Mouse (Mus musculus) heart, postnatal 0 days (tissue): Measurements from ENCODE around the gene Stxbp3. TPM values are rescaled to one million over a fixed set of nuclear protein-coding genes. Genes with fewer than 3 reads are reported as not detected.

ENCODE experiments used
- ATAC-seq: fragments of 200-750 bp; cut with Nextera tagmentation; 2 replicates; pipeline ENCODE4 v1.8.0; 2017; ENCODE audit warnings: low read depth, moderate number of reproducible peaks, moderate library complexity; ENCODE audit not compliant: insufficient read depth
- DNase-seq: peaks from one replicate; pipeline ENCODE4 v3.0.0-alpha.2; 2016; ENCODE audit warnings: low spot score
- H3K27ac ChIP-seq: fragments of 300-500 bp; sonication (generic); 2 replicates; pipeline ENCODE4 v1.5.1; 2014; ENCODE audit warnings: low read depth, mild to moderate bottlenecking
- H3K27me3 ChIP-seq: fragments of 300-500 bp; sonication (generic); 2 replicates; pipeline ENCODE4 v1.6.1; 2014; ENCODE audit warnings: low read length, mixed read lengths; ENCODE audit not compliant: control insufficient read depth, insufficient read depth
- H3K36me3 ChIP-seq: fragments of 300-500 bp; sonication (generic); replicated peaks from 2 replicates; pipeline ENCODE4 v1.6.1; 2014; ENCODE audit warnings: low read length, mixed read lengths; ENCODE audit not compliant: control insufficient read depth, insufficient read depth
- H3K4me1 ChIP-seq: fragments of 300-500 bp; sonication (generic); 2 replicates; pipeline ENCODE4 v1.6.1; 2014; ENCODE audit warnings: antibody characterized with exemption; ENCODE audit not compliant: control insufficient read depth, insufficient read depth
- H3K4me2 ChIP-seq: fragments of 300-500 bp; sonication (generic); 2 replicates; pipeline ENCODE4 v1.6.1; 2014; ENCODE audit warnings: low read depth, mild to moderate bottlenecking, low read length, moderate library complexity
- H3K4me3 ChIP-seq: fragments of 300-500 bp; sonication (generic); 2 replicates; pipeline ENCODE4 v1.5.1; 2014; ENCODE audit warnings: low read depth, low read length
- H3K9ac ChIP-seq: fragments of 300-500 bp; sonication (generic); replicated peaks from 2 replicates; pipeline ENCODE4 v1.6.1; 2014; ENCODE audit warnings: low read depth, low read length, mixed read lengths
- H3K9me3 ChIP-seq: fragments of 300-500 bp; sonication (generic); replicated peaks from 2 replicates; pipeline ENCODE4 v1.6.1; 2016; ENCODE audit warnings: low read length; ENCODE audit not compliant: control insufficient read depth
- CTCF ChIP-seq: IDR thresholded peaks from 2 replicates; pipeline ENCODE4 v1.5.1; 2016; ENCODE audit warnings: antibody characterized with exemption, control low read depth, low read depth
- EP300 ChIP-seq: IDR thresholded peaks from 2 replicates; pipeline ENCODE4 v1.6.1; 2016; ENCODE audit warnings: antibody characterized with exemption, low read depth
- WGBS: fragments of 180-500 bp; shearing (Covaris S2); extraction: QIAGEN DNeasy Blood & Tissue Kit; methylation state at CpG from one replicate; pipeline ENCODE4 v1.1.7; 2014; 5-methylcytosine and 5-hydroxymethylcytosine counted together
- polyA plus RNA-seq: library from polyadenylated mRNA; unstranded; fragments of >200 nt; fragmentation: Nextera tagmentation; extraction: Ambion mirVana; gene quantifications from 2 replicates; pipeline ENCODE4 v1.2.1, GENCODE M21; 2015
- total RNA-seq: library from RNA; depleted of rRNA; stranded (reverse); fragments of >200 nt; gene quantifications from 2 replicates; pipeline ENCODE4 v1.2.3, GENCODE M21; 2014; ENCODE audit warnings: low replicate concordance

The Stxbp3 gene
- total and polyA plus RNA-seq, 2 experiments from 2014 or later = 26.8 to 28.1 TPM

DNA sequence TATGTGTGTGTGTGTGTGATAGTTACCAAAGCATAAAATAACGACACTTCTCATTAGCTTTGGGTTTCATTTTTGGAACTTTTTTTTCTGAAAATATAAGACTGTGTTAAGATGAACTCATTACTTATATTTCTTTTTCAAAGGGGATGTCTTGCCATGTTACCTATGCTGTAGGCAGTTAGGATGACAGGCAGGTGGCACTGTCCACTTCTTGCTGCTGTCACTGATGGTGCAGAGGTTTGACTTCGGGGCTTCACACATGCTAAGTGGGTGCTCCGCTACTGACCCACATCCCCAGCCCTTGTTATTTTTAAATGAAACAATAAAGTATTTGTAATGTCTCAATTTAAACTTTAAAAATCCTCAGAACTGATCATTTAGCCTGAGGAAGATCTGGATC is 67.5 kb downstream of the Stxbp3 start:
- Histone ChIP-seq H3K4me2 (no peak overlapping the region), H3K27ac (no peak overlapping the region), H3K4me1 (0 out of 2 replicates have a peak, but pooled peaks cover 4% of the 10 kb centered on the region), H3K4me3 (no peak overlapping the region), H3K9me3 (no peaks in the 10 kb centered on the region), H3K9ac (no peak overlapping the region), H3K27me3 (peaks cover 9% of the 10 kb centered on the region; the same call in 1 of the 2 replicates), H3K36me3 (no peaks in the 10 kb centered on the region)
- ATAC-seq (no peak), DNase-seq (no peak)
- WGBS = 86% methylated on average over 3 of the region's 3 CpGs
- TF ChIP-seq EP300 (no peak), CTCF (peak; percentile 27; the same call in 1 of the 2 replicates)

GRCm38 (mm10) chr3:108772211-108772610 is 68.1 kb downstream of the Stxbp3 start:
- Histone ChIP-seq H3K4me2 (no peak overlapping the region), H3K9ac (no peak overlapping the region), H3K27me3 (peaks cover 9% of the 10 kb centered on the region; the same call in 1 of the 2 replicates), H3K9me3 (no peaks in the 10 kb centered on the region), H3K4me3 (no peak overlapping the region), H3K36me3 (no peaks in the 10 kb centered on the region), H3K27ac (no peak overlapping the region), H3K4me1 (0 out of 2 replicates have a peak, but pooled peaks cover 4% of the 10 kb centered on the region)
- no peak for TF ChIP-seq CTCF
- no peak for TF ChIP-seq EP300
- ATAC-seq (no peak), DNase-seq (no peak)
- 84% methylated on average over 13 of the region's 13 CpGs for WGBS

GRCm38 (mm10) chr3:108770725-108771368 is 69.5 kb downstream of the Stxbp3 start:
- Histone ChIP-seq H3K27me3 (peaks cover 7% of the 10 kb centered on the region; the same call in 1 of the 2 replicates), H3K4me1 (0 out of 2 replicates have a peak, but pooled peaks cover 4% of the 10 kb centered on the region), H3K9me3 (no peaks in the 10 kb centered on the region), H3K27ac (peak overlapping the region; percentile 44; the same call in 1 of the 2 replicates), H3K4me3 (no peak overlapping the region), H3K4me2 (no peak overlapping the region), H3K9ac (no peak overlapping the region), H3K36me3 (no peaks in the 10 kb centered on the region)
- peak; percentile 73 for ATAC-seq
- no peak for TF ChIP-seq EP300
- peak; percentile 66 for TF ChIP-seq CTCF
- peak; percentile 77 for DNase-seq
- 15% methylated on average over 6 of the region's 6 CpGs for WGBS

- Histone ChIP-seq H3K9ac (no peak overlapping the region), H3K27ac (no peak overlapping the region), H3K4me1 (0 out of 2 replicates have a peak, but pooled peaks cover 4% of the 10 kb centered on the region), H3K27me3 (0 out of 2 replicates have a peak, but pooled peaks cover 5% of the 10 kb centered on the region), H3K36me3 (no peaks in the 10 kb centered on the region), H3K4me2 (no peak overlapping the region), H3K4me3 (no peak overlapping the region), H3K9me3 (no peaks in the 10 kb centered on the region)
- no peak for TF ChIP-seq CTCF
- TF ChIP-seq EP300 = no peak
- 60% methylated on average over 6 of the region's 6 CpGs for WGBS
- DNase-seq (no peak), ATAC-seq (no peak)
These were observed 70.8 kb downstream of the Stxbp3 start for GRCm38 (mm10) chr3:108769547-108769946.

GRCm38 (mm10) chr3:108767416-108767815 is 72.9 kb downstream of the Stxbp3 start:
- WGBS = 46% methylated on average over 10 of the region's 10 CpGs
- no peaks in the 10 kb centered on the region for H3K27me3 ChIP-seq
- no peak overlapping the region for H3K9ac ChIP-seq
- 0 out of 2 replicates have a peak, but pooled peaks cover 4% of the 10 kb centered on the region for H3K4me1 ChIP-seq
- H3K36me3 ChIP-seq = no peaks in the 10 kb centered on the region
- no peak overlapping the region for H3K27ac ChIP-seq
- no peak for ATAC-seq
- no peaks in the 10 kb centered on the region for H3K9me3 ChIP-seq
- peak; percentile 66 for DNase-seq
- TF ChIP-seq CTCF (no peak), EP300 (no peak)
- H3K4me3 ChIP-seq = no peak overlapping the region
- no peak overlapping the region for H3K4me2 ChIP-seq

DNA sequence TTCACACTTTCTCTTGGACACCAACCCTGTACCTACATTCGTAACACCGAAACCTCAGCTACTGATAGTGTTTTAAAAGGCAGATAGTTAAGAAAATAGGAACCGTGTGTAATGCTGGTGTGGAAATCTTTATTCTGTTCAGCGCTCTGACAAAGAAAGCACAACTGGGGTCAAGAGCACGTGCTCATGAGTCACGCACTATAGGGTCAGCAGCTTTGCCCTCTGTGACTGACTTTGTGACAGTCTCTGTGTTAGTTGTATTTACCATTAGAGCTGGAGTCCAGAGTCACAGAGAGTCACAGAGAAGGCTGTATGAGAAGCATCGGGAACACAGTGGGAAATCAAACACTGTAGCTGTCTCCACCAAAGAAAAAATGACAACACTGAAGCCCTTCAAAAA is 73.4 kb downstream of the Stxbp3 start:
- Histone ChIP-seq H3K4me1 (0 out of 2 replicates have a peak, but pooled peaks cover 4% of the 10 kb centered on the region), H3K9me3 (no peaks in the 10 kb centered on the region), H3K9ac (no peak overlapping the region), H3K27me3 (no peaks in the 10 kb centered on the region), H3K27ac (no peak overlapping the region), H3K36me3 (no peaks in the 10 kb centered on the region), H3K4me2 (no peak overlapping the region), H3K4me3 (no peak overlapping the region)
- DNase-seq (no peak), ATAC-seq (no peak)
- 69% methylated on average over 7 of the region's 7 CpGs for WGBS
- no peak for TF ChIP-seq EP300
- TF ChIP-seq CTCF = no peak
